Mouse (Mus musculus) frontal cortex, adult (tissue): ENCODE measurements around the gene Tnf.

ENCODE experiments used
- ATAC-seq: cut with Nextera tagmentation; 2 replicates; pipeline ENCODE4 v1.9.2; 2017; ENCODE audit warnings: mild to moderate bottlenecking, moderate library complexity, mixed read lengths; ENCODE audit not compliant: low TSS enrichment

Tnf gene

GRCm38 (mm10) chr17:35201787-35202186, at the start of gene Tnf:
Gene Tnf (minus strand): TSS chr17:35202007.
- ATAC-seq = no peak

- ATAC-seq = no peak
Measured at GRCm38 (mm10) chr17:35251162-35251719, 49.4 kb upstream of the Tnf start.

GRCm38 (mm10) chr17:35250348-35251120, 48.7 kb upstream of the Tnf start:
- ATAC-seq = no peak

- ATAC-seq = no peak
Measured at GRCm38 (mm10) chr17:35249451-35250197, 47.8 kb upstream of the Tnf start.

GRCm38 (mm10) chr17:35248986-35249385, 47.2 kb upstream of the Tnf start:
- ATAC-seq = no peak

GRCm38 (mm10) chr17:35247144-35247543, 45.3 kb upstream of the Tnf start:
- no peak for ATAC-seq

GRCm38 (mm10) chr17:35245731-35246623, 44.2 kb upstream of the Tnf start:
- ATAC-seq = no peak

GRCm38 (mm10) chr17:35244999-35245398, 43.2 kb upstream of the Tnf start:
- no peak for ATAC-seq

GRCm38 (mm10) chr17:35243086-35243485, 41.3 kb upstream of the Tnf start:
- ATAC-seq = no peak

- ATAC-seq = peak; percentile 27
Measured at GRCm38 (mm10) chr17:35242015-35242941, 40.5 kb upstream of the Tnf start.

- ATAC-seq = peak; percentile 71
Measured at GRCm38 (mm10) chr17:35241305-35242014, 39.7 kb upstream of the Tnf start, which contains the start of gene Ddx39b. Gene Ddx39b (plus strand): TSS chr17:35241746.

- ATAC-seq = no peak
Measured at GRCm38 (mm10) chr17:35240384-35241304, 38.8 kb upstream of the Tnf start.

GRCm38 (mm10) chr17:35239700-35240099, 37.9 kb upstream of the Tnf start:
- no peak for ATAC-seq

- no peak for ATAC-seq
Measured at GRCm38 (mm10) chr17:35237504-35237903, 35.7 kb upstream of the Tnf start.

GRCm38 (mm10) chr17:35236996-35237395, 35.2 kb upstream of the Tnf start:
- peak; percentile 22; the same call in 1 of the 2 replicates for ATAC-seq

GRCm38 (mm10) chr17:35236390-35236746, 34.6 kb upstream of the Tnf start:
- peak; percentile 76 for ATAC-seq

GRCm38 (mm10) chr17:35235614-35236389, 34.0 kb upstream of the Tnf start, which contains the start of gene Nfkbil1:
Gene Nfkbil1 (minus strand): TSS chr17:35235792.
- ATAC-seq = peak; percentile 56

GRCm38 (mm10) chr17:35234903-35235302, 33.1 kb upstream of the Tnf start:
- no peak for ATAC-seq
